Mouse (Mus musculus) hindbrain, embryonic 12.5 days (tissue): ENCODE results near the gene Hlcs. TPM values are rescaled to one million over a fixed set of nuclear protein-coding genes. Genes with fewer than 3 reads are reported as not detected.

ENCODE experiments used
- ATAC-seq: fragments of 200-750 bp; cut with Nextera tagmentation; 2 replicates; pipeline ENCODE4 v1.8.0; 2017; ENCODE audit warnings: moderate TSS enrichment; ENCODE audit not compliant: low FRiP score
- H3K27ac ChIP-seq: fragments of 300-500 bp; sonication (generic); 2 replicates; pipeline ENCODE4 v1.5.1; 2016; ENCODE audit warnings: mild to moderate bottlenecking
- H3K27me3 ChIP-seq: fragments of 300-500 bp; sonication (generic); 2 replicates; pipeline ENCODE4 v1.6.1; 2016; ENCODE audit warnings: mild to moderate bottlenecking
- H3K36me3 ChIP-seq: fragments of 300-500 bp; sonication (generic); 2 replicates; pipeline ENCODE4 v1.6.1; 2016; ENCODE audit warnings: mild to moderate bottlenecking
- H3K4me1 ChIP-seq: fragments of 300-500 bp; sonication (generic); 2 replicates; pipeline ENCODE4 v1.6.1; 2016
- H3K4me2 ChIP-seq: fragments of 300-500 bp; sonication (generic); replicated peaks from 2 replicates; pipeline ENCODE4 v1.6.1; 2016; ENCODE audit warnings: mild to moderate bottlenecking
- H3K4me3 ChIP-seq: fragments of 300-500 bp; sonication (generic); 2 replicates; pipeline ENCODE4 v1.5.1; 2016; ENCODE audit warnings: mild to moderate bottlenecking
- H3K9ac ChIP-seq: fragments of 300-500 bp; sonication (generic); 2 replicates; pipeline ENCODE4 v1.6.1; 2016; ENCODE audit warnings: mild to moderate bottlenecking, moderate library complexity
- H3K9me3 ChIP-seq: fragments of 300-500 bp; sonication (generic); replicated peaks from 2 replicates; pipeline ENCODE4 v1.6.1; 2016; ENCODE audit warnings: mild to moderate bottlenecking
- WGBS: fragments of 180-500 bp; shearing (Covaris S2); methylation state at CpG from one replicate; pipeline ENCODE4 v1.1.7; 2016; 5-methylcytosine and 5-hydroxymethylcytosine counted together
- polyA plus RNA-seq: library from polyadenylated mRNA; unstranded; fragments of >200 nt; fragmentation: Nextera tagmentation; extraction: Ambion mirVana; gene quantifications from 2 replicates; pipeline ENCODE4 v1.2.1, GENCODE M21; 2016

Gene Hlcs
- polyA plus RNA-seq, 1 experiment from 2014 or later = 10.0 TPM

DNA sequence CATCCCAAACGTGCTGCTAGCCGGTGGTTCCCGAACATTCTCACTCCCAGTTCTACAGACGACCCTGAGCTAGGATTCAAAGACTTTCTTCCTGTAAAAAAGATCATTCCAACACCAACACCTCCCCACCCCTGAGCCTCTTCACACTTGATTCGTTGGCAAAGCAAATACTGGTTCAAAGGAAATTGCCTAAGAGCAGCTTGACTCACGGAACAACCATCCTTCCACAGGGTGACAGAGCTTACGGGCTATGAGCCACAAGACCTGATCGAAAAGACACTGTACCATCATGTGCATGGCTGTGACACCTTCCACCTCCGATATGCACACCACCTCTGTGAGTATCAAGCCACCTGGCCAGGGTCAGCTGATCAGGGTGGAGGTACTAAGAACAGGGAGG lies 198.7 kb downstream of the Hlcs start:
- no peak for ATAC-seq
- H3K36me3 ChIP-seq = no peaks in the 10 kb centered on the region
- no peak overlapping the region for H3K4me2 ChIP-seq
- H3K9ac ChIP-seq = no peak overlapping the region
- 84% methylated on average over 9 of the region's 9 CpGs for WGBS
- no peak overlapping the region for H3K4me3 ChIP-seq
- H3K9me3 ChIP-seq = no peaks in the 10 kb centered on the region
- H3K27ac ChIP-seq = no peak overlapping the region
- peaks cover 23% of the 10 kb centered on the region for H3K27me3 ChIP-seq
- no peaks in the 10 kb centered on the region for H3K4me1 ChIP-seq

DNA sequence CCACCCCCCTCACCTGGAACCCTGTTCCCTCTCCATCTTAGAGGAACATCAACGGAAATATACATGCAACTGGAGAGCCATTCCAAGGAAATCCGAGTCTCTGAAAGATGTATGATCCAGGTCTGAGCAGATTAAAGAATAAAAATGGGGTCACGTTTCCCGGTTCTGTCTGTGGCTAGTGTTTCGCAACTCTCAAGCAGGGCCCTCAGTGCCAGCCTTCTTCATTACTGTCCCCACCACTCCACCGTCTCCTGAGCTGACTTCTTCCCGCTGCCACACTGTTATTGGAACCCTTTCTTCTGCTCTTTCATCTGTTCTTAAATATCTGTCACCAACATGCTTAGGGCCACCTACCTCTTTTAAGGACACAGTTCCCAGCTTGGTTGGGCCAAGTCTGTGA lies 200.2 kb downstream of the Hlcs start:
- Histone ChIP-seq H3K27ac (no peak overlapping the region), H3K4me1 (no peaks in the 10 kb centered on the region), H3K4me3 (no peak overlapping the region), H3K27me3 (peaks cover 17% of the 10 kb centered on the region), H3K4me2 (no peak overlapping the region), H3K9ac (no peak overlapping the region), H3K9me3 (no peaks in the 10 kb centered on the region), H3K36me3 (no peaks in the 10 kb centered on the region)
- 88% methylated on average over 7 of the region's 7 CpGs for WGBS
- ATAC-seq = no peak

DNA sequence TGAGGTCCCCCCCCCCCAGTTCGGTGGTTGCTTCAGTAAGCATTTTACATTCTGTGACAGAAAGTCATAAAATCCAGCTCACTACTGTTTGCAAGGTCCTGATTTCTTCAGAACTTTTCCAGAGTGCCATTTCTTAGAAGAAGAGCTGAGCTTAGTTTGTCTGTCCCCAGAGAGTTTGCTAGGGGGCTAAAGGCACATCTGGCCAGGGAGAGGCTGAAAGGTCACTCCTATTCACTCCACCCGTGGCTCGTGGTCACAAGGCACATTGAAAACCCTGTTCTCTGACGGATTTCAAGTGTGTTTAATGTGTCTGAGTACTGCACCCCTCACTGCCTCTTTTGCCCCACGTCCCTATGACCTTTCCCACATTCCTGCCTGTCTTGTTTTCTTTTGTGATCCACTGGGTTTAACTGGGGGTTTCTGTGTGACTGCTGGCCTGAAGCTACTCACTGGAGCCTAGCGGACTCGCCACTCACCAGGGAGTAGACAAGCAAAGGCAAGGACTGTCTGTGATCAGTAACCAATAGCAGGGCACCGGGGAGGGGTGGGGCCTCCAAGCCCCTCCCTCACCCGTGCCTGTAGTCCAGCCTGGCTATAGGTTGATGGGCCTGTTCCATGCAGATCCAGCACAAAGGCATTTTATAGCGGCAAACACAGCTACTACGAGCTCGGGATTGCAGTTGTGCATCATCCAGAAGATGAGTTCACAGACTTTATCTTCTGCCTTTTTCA lies 215.5 kb downstream of the Hlcs start:
- 2% methylated on average over 12 of the region's 12 CpGs for WGBS
- no peaks in the 10 kb centered on the region for H3K4me1 ChIP-seq
- no peak overlapping the region for H3K4me2 ChIP-seq
- H3K27me3 ChIP-seq = peaks cover 68% of the 10 kb centered on the region
- H3K27ac ChIP-seq = no peak overlapping the region
- no peaks in the 10 kb centered on the region for H3K9me3 ChIP-seq
- H3K36me3 ChIP-seq = no peaks in the 10 kb centered on the region
- no peak overlapping the region for H3K4me3 ChIP-seq
- no peak overlapping the region for H3K9ac ChIP-seq
- ATAC-seq = no peak

DNA sequence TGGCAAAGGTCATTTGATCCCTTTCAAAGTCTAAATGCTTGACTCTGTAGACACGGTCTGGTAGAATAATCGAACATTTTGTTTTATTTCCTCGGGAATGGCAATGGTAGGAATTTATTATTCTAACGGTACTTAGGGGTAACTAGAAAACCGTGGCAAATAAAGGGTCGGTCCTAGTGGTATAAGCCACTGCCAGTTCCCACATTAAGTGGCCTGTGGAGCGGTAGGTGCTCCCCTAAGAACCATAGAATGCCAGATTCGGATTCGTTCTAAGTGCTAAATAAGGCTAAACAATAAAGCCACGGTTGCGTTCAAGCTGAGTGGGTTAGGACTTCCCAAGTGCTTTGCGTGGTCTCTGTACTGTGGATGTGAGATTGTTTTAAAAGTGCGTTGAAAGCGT lies 216.9 kb downstream of the Hlcs start:
- H3K4me1 ChIP-seq = no peaks in the 10 kb centered on the region

DNA sequence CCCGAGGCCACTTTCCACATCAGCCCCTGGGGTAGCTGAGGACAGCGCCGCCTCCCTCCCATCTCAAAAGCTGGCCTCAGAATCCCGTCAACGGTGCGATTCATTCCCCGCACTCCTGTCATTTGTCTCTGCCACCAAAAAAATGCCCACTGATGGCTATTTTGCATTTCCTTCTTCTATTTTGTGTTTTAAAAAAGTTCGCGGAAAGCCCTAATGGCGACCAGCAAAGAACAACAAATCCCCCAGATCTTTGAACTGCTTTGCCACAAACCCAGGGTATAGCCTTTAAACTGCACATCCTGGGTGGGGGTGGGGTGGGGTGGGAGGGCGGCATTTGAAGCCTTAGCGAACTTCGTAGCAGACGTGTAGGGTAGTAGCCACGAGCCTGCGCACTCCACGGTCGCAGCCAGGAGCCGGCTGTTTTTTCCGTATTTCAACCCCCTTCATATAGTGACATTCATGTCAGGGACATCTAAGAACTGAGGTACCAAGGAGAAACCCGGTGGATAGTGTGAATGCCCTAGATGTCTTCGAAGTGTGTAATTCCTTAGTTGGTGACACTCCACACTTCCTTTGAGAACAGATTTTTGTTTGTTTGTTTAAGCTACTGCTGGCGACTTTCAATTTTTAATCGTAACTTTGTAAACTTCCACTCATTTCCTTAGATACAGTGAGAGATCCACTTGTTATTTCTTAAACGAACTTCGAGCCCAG lies 218.1 kb downstream of the Hlcs start:
- Histone ChIP-seq H3K4me1 (no peaks in the 10 kb centered on the region), H3K27me3 (peaks cover 90% of the 10 kb centered on the region), H3K4me2 (no peak overlapping the region), H3K9me3 (no peaks in the 10 kb centered on the region), H3K27ac (no peak overlapping the region), H3K36me3 (no peaks in the 10 kb centered on the region), H3K9ac (no peak overlapping the region), H3K4me3 (no peak overlapping the region)
- no peak for ATAC-seq
- 1% methylated on average over 26 of the region's 26 CpGs for WGBS

More for the DNA sequence above, 216.9 kb downstream of the Hlcs start:
- H3K4me2 ChIP-seq = no peak overlapping the region
- no peak overlapping the region for H3K4me3 ChIP-seq
- no peaks in the 10 kb centered on the region for H3K9me3 ChIP-seq
- H3K27ac ChIP-seq = no peak overlapping the region
- H3K9ac ChIP-seq = no peak overlapping the region
- peaks cover 82% of the 10 kb centered on the region for H3K27me3 ChIP-seq
- ATAC-seq = no peak
- WGBS = 2% methylated on average over 14 of the region's 14 CpGs
- no peaks in the 10 kb centered on the region for H3K36me3 ChIP-seq

DNA sequence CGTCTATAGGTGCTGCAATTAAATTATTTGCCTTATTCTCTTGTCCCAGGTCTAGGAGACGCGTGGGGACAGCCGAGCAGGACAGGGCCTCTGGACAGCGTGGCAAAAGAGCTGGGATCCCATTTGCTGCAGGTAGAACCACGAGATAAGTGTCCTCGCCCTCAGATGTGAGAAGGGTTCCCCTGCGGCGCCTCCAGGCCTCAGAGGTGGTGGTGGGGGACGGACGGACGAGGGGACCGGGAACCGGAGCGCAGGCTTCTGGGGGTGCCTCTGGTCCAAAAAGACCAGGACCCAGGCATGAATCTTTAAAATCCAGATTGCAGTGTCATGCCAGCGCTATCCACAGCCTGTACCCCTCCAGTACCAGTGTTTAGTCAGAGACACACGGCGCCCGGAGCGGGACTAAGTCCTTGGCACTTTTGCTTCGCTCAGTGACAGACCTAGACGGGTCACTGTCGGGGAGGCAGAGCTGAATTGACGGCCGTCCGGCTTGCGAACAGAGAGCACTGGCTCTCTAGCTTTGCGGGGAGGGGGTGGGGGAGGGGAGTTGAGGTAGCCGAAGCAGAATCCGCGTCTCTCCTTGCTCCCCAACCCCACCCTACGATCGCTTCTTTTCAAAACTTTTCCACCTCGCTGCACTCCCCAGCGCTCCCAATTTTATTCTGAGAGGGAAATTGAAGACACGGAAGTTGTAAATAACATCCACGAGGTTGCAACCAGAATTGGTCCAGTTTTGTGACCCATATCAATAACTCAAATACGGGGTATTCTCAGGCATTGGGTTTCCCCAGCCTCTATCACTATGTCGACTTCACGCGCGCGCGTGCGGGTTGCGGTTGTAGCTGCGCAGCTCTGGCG lies 218.9 kb downstream of the Hlcs start:
- H3K4me2 ChIP-seq = no peak overlapping the region

DNA sequence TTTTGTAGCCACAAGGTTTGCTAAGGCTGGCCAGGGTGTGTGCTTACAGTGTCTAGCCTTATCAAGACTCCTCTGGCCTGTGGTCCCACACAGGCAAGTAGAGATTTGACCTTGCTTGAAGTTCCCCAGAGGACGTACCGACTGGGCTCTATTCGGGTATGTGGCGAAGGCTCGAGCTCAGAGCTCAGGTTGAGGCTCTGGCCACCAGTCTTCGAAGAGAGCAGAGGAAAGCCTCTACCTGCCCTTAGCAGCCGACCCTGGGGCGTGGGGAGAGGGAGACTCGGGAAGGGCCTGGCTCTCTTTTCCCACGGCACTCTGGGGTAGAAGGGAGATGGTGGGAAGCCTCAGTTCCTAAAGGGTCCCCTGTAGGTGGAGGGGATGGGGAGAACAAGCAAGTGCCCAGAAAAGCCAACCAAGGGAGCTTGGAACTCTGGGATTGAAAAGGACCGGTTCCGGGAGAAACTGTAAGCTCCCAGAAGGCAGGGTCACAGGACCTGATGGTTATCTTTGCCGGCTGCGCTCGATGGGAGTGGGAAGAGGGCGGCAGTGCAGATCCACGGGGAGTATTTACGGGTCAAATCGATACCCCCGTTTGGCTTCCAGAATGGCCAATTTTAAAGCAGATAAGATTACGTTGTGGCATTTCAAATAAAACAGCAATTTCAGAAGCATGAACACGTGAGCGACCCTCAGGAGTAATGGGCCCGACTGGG lies 220.1 kb downstream of the Hlcs start:
- H3K27me3 ChIP-seq = peaks cover 92% of the 10 kb centered on the region
- WGBS = 2% methylated on average over 24 of the region's 24 CpGs
- H3K9ac ChIP-seq = no peak overlapping the region
- H3K4me2 ChIP-seq = no peak overlapping the region
- H3K4me1 ChIP-seq = no peaks in the 10 kb centered on the region
- H3K36me3 ChIP-seq = no peaks in the 10 kb centered on the region
- no peak for ATAC-seq
- H3K4me3 ChIP-seq = no peak overlapping the region
- no peak overlapping the region for H3K27ac ChIP-seq
- no peaks in the 10 kb centered on the region for H3K9me3 ChIP-seq

More for the DNA sequence above, 218.9 kb downstream of the Hlcs start:
- Histone ChIP-seq H3K9ac (no peak overlapping the region), H3K4me1 (no peaks in the 10 kb centered on the region), H3K4me3 (no peak overlapping the region), H3K9me3 (no peaks in the 10 kb centered on the region), H3K27ac (no peak overlapping the region), H3K36me3 (no peaks in the 10 kb centered on the region), H3K27me3 (peaks cover 91% of the 10 kb centered on the region)
- ATAC-seq = no peak
- WGBS = 1% methylated on average over 48 of the region's 48 CpGs

DNA sequence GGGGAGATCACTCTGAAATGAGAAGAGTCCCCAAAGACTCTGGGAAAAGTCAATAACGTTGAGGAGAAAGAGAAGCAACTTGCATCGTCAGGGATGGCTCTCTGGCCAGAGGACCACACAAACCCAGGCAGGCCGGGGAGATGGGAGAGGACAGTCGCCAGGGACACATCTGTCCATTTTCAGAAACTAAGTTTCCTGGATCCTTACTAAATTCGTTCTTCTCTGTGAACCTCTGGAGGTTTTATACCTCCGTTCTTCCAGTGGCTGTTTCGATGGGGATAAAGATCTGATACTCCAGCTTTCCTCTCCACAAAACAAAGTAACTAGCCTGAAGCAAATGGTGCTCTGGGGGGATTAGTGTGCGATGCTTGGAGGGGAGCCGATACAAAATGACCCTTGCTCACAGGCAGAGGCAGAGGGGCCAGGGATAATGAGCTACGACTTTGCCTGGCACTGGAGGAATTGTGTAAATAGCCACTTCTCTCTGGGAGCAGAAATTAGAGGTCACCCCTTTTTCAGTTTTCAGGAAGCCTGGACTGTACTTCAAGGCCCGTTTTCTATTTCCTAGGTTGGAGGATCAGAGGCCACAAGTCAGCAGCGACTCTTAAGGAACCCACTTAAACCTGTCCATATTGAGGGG lies 220.7 kb downstream of the Hlcs start:
- ATAC-seq = no peak
- Histone ChIP-seq H3K4me1 (no peaks in the 10 kb centered on the region), H3K4me3 (no peak overlapping the region), H3K9me3 (no peaks in the 10 kb centered on the region), H3K9ac (no peak overlapping the region), H3K36me3 (no peaks in the 10 kb centered on the region), H3K27me3 (peaks cover 92% of the 10 kb centered on the region), H3K4me2 (no peak overlapping the region), H3K27ac (no peak overlapping the region)
- WGBS = under 1% methylated on average over 12 of the region's 12 CpGs

DNA sequence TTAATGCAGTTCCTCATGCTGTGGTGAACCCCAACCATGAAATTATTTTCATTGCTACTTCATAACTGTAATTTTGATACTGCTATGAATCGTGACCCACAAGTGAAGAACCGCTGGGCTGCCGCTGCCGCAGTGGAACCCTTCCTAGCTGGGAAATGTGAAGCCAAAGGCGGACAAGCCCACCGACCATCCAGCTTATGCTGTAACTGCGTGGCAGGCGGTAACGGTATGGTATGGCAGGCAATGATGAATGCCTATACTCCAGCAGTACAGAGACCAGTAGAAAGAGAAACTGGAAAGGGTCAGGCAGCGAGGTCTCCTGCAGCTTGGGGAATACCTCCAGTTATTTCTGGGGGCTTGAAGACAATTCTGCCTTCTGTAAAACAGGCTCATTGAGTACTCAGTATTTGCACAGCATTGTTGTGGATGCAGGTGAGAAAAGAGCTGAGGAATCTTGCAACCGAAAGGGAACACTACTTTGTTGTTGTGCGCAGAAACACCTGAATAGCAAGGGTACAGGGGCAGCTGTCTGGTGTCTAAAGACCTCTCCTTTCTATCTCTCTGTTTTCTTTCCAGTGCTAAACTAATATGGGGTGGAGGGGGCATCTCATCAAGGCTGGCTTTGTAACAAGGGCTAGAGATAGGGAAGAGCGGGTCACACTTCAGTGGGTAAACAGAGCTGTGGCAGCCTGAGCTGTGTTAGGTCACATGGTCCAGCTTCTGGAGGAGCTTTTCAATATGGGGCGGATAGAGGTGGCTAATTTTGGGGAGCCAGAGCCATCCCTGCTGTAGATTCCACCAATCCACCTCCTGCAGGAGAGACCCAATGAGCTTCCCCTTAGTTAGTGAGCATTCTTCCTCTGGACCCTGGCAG lies 224.3 kb downstream of the Hlcs start:
- Histone ChIP-seq H3K4me2 (no peak overlapping the region), H3K9me3 (no peaks in the 10 kb centered on the region), H3K36me3 (no peaks in the 10 kb centered on the region), H3K27ac (no peak overlapping the region), H3K4me3 (no peak overlapping the region), H3K4me1 (peaks cover 15% of the 10 kb centered on the region), H3K27me3 (peaks cover 99% of the 10 kb centered on the region), H3K9ac (no peak overlapping the region)
- 4% methylated on average over 14 of the region's 14 CpGs for WGBS
- ATAC-seq = no peak

DNA sequence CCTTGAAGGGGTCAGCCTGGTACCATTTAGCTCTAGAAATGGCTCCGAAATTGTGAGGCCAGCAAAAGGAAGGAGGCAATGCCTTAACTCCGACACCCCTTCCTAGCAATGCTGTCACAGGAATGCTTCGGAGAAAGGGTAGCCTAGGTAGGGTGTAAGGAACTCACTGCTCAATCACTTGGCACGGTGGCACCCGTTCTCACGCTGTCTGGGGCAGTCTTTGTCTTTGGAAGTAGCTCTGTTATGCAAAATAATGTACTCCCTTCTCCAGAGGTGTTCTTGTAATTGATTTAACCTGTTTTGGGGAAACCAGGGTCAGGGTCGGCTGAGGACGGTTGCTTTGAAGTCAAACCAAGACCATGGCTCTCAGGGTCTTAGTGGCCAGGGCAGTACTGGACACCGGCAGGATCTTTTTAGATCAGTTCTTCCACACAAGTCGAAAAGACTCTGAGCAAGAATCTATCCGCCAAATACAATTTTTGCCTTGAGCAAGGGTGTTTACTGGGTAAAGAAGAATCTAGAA lies 225.1 kb downstream of the Hlcs start:
- Histone ChIP-seq H3K27ac (no peak overlapping the region), H3K36me3 (no peaks in the 10 kb centered on the region), H3K4me3 (no peak overlapping the region), H3K4me2 (no peak overlapping the region), H3K9me3 (no peaks in the 10 kb centered on the region), H3K27me3 (peaks cover 99% of the 10 kb centered on the region), H3K4me1 (peaks cover 15% of the 10 kb centered on the region), H3K9ac (no peak overlapping the region)
- no peak for ATAC-seq
- 4% methylated on average over 11 of the region's 11 CpGs for WGBS
